Mouse (Mus musculus): ENCODE data around the gene Gm20388. TPM values are rescaled to one million over a fixed set of nuclear protein-coding genes. Genes with fewer than 3 reads are reported as not detected.
A peak's percentile ranks its signal among the peaks of the same experiment; 100 is the strongest.

The Gm20388 gene
- polyA plus RNA-seq, 1 experiment from 2014 or later, result 5.3 TPM

- Histone ChIP-seq H3K4me3 (ENCODE audit: low read depth, low read length) (no peak overlapping the region), H3K4me2 (peak overlapping the region; percentile 3; the same call in 1 of the 2 replicates), H3K27ac (ENCODE audit: low read depth, low read length) (no peak overlapping the region), H3K27me3 (replicated peaks; ENCODE audit: control insufficient read depth, insufficient read depth, low read length) (peaks cover 7% of the 10 kb centered on the region), H3K9me3 (ENCODE audit: control insufficient read depth, low read length) (no peaks in the 10 kb centered on the region), H3K9ac (ENCODE audit: low read depth, low read length) (no peak overlapping the region), H3K4me1 (replicated peaks; ENCODE audit: control insufficient read depth, insufficient read depth, low read length) (peaks cover 90% of the 10 kb centered on the region), H3K36me3 (ENCODE audit: control insufficient read depth, insufficient read depth, low read length) (peaks cover 7% of the 10 kb centered on the region)
- WGBS, result 87% methylated on average over 6 of the region's 6 CpGs
- DNase-seq (ENCODE audit: low spot score) (no peak), ATAC-seq (replicated peaks; ENCODE audit: low FRiP score) (no peak)
Measured at GRCm38 (mm10) chr8:122691018-122691417, 2780.4 kb downstream of the Gm20388 start.

GRCm38 (mm10) chr8:122692152-122692551 lies 2781.5 kb downstream of the Gm20388 start:
- DNase-seq (ENCODE audit: low spot score), result no peak
- H3K27ac ChIP-seq (ENCODE audit: low read depth, low read length), result no peak overlapping the region
- no peaks in the 10 kb centered on the region for H3K9me3 ChIP-seq (ENCODE audit: control insufficient read depth, low read length)
- H3K9ac ChIP-seq (ENCODE audit: low read depth, low read length), result 0 out of 2 replicates have a peak overlapping the region, but pooled peaks have one; percentile 6
- ATAC-seq (replicated peaks; ENCODE audit: low FRiP score), result no peak
- no peak overlapping the region for H3K4me3 ChIP-seq (ENCODE audit: low read depth, low read length)
- H3K36me3 ChIP-seq (ENCODE audit: control insufficient read depth, insufficient read depth, low read length), result peaks cover 7% of the 10 kb centered on the region
- H3K4me2 ChIP-seq, result peak overlapping the region; percentile 6; the same call in 1 of the 2 replicates
- H3K4me1 ChIP-seq (replicated peaks; ENCODE audit: control insufficient read depth, insufficient read depth, low read length), result peaks cover 90% of the 10 kb centered on the region
- 56% methylated on average over 8 of the region's 8 CpGs for WGBS
- peaks cover 4% of the 10 kb centered on the region for H3K27me3 ChIP-seq (replicated peaks; ENCODE audit: control insufficient read depth, insufficient read depth, low read length)

- peak overlapping the region; percentile 83 for H3K9ac ChIP-seq (ENCODE audit: low read depth, low read length)
- WGBS, result 43% methylated on average over 7 of the region's 7 CpGs
- H3K9me3 ChIP-seq (ENCODE audit: control insufficient read depth, low read length), result no peaks in the 10 kb centered on the region
- no peak for DNase-seq (ENCODE audit: low spot score)
- H3K4me1 ChIP-seq (replicated peaks; ENCODE audit: control insufficient read depth, insufficient read depth, low read length), result peaks cover 83% of the 10 kb centered on the region
- peaks cover 5% of the 10 kb centered on the region for H3K36me3 ChIP-seq (ENCODE audit: control insufficient read depth, insufficient read depth, low read length)
- ATAC-seq (replicated peaks; ENCODE audit: low FRiP score), result no peak
- peak overlapping the region; percentile 95 for H3K4me2 ChIP-seq
- peaks cover 4% of the 10 kb centered on the region for H3K27me3 ChIP-seq (replicated peaks; ENCODE audit: control insufficient read depth, insufficient read depth, low read length)
- H3K27ac ChIP-seq (ENCODE audit: low read depth, low read length), result 0 out of 2 replicates have a peak overlapping the region, but pooled peaks have one; percentile 8
- peak overlapping the region; percentile 76 for H3K4me3 ChIP-seq (ENCODE audit: low read depth, low read length)
Measured at GRCm38 (mm10) chr8:122695438-122696042, 2784.9 kb downstream of the Gm20388 start.

GRCm38 (mm10) chr8:122697181-122697581 lies 2786.5 kb downstream of the Gm20388 start:
- Histone ChIP-seq H3K27ac (ENCODE audit: low read depth, low read length) (peak overlapping the region; percentile 83; the same call in 1 of the 2 replicates), H3K4me3 (ENCODE audit: low read depth, low read length) (peak overlapping the region; percentile 76), H3K27me3 (replicated peaks; ENCODE audit: control insufficient read depth, insufficient read depth, low read length) (no peaks in the 10 kb centered on the region; the same call in none of the 2 replicates), H3K4me2 (peak overlapping the region; percentile 95), H3K36me3 (ENCODE audit: control insufficient read depth, insufficient read depth, low read length) (peaks cover 5% of the 10 kb centered on the region), H3K4me1 (replicated peaks; ENCODE audit: control insufficient read depth, insufficient read depth, low read length) (peaks cover 83% of the 10 kb centered on the region), H3K9me3 (ENCODE audit: control insufficient read depth, low read length) (no peaks in the 10 kb centered on the region), H3K9ac (ENCODE audit: low read depth, low read length) (peak overlapping the region; percentile 83)
- DNase-seq (ENCODE audit: low spot score) (no peak), ATAC-seq (replicated peaks; ENCODE audit: low FRiP score) (no peak)
- WGBS, result 54% methylated on average over 3 of the region's 3 CpGs

GRCm38 (mm10) chr8:122697586-122697985 lies 2786.9 kb downstream of the Gm20388 start:
- Histone ChIP-seq H3K4me3 (ENCODE audit: low read depth, low read length) (peak overlapping the region; percentile 76), H3K9ac (ENCODE audit: low read depth, low read length) (peak overlapping the region; percentile 83), H3K4me1 (replicated peaks; ENCODE audit: control insufficient read depth, insufficient read depth, low read length) (peaks cover 83% of the 10 kb centered on the region), H3K9me3 (ENCODE audit: control insufficient read depth, low read length) (no peaks in the 10 kb centered on the region), H3K27ac (ENCODE audit: low read depth, low read length) (peak overlapping the region; percentile 83; the same call in 1 of the 2 replicates), H3K27me3 (replicated peaks; ENCODE audit: control insufficient read depth, insufficient read depth, low read length) (no peaks in the 10 kb centered on the region; the same call in none of the 2 replicates), H3K4me2 (peak overlapping the region; percentile 95), H3K36me3 (ENCODE audit: control insufficient read depth, insufficient read depth, low read length) (peaks cover 5% of the 10 kb centered on the region)
- WGBS, result 36% methylated on average over 6 of the region's 6 CpGs
- no peak for ATAC-seq (replicated peaks; ENCODE audit: low FRiP score)
- DNase-seq (ENCODE audit: low spot score), result no peak

GRCm38 (mm10) chr8:122698254-122698768 lies 2787.7 kb downstream of the Gm20388 start:
- Histone ChIP-seq H3K4me2 (peak overlapping the region; percentile 95), H3K4me3 (ENCODE audit: low read depth, low read length) (peak overlapping the region; percentile 76), H3K27ac (ENCODE audit: low read depth, low read length) (peak overlapping the region; percentile 83), H3K9me3 (ENCODE audit: control insufficient read depth, low read length) (no peaks in the 10 kb centered on the region), H3K36me3 (ENCODE audit: control insufficient read depth, insufficient read depth, low read length) (peaks cover 5% of the 10 kb centered on the region), H3K27me3 (replicated peaks; ENCODE audit: control insufficient read depth, insufficient read depth, low read length) (no peaks in the 10 kb centered on the region; the same call in none of the 2 replicates), H3K4me1 (replicated peaks; ENCODE audit: control insufficient read depth, insufficient read depth, low read length) (peaks cover 80% of the 10 kb centered on the region), H3K9ac (ENCODE audit: low read depth, low read length) (peak overlapping the region; percentile 83)
- no peak for DNase-seq (ENCODE audit: low spot score)
- peak; percentile 45 for ATAC-seq (replicated peaks; ENCODE audit: low FRiP score)
- whole genome bisulfite sequencing, result 19% methylated on average over 5 of the region's 5 CpGs

GRCm38 (mm10) chr8:122699005-122699492 lies 2788.4 kb downstream of the Gm20388 start, which contains the start of gene Cbfa2t3:
Gene Cbfa2t3, minus strand, starts transcription at chr8:122699109.
- 26% methylated on average over 10 of the region's 13 CpGs for WGBS
- Histone ChIP-seq H3K4me3 (ENCODE audit: low read depth, low read length) (peak within 1 kb of the TSS; percentile 76), H3K27me3 (replicated peaks; ENCODE audit: control insufficient read depth, insufficient read depth, low read length) (no peaks in the 10 kb centered on the region; the same call in none of the 2 replicates), H3K9me3 (ENCODE audit: control insufficient read depth, low read length) (no peaks in the 10 kb centered on the region), H3K27ac (ENCODE audit: low read depth, low read length) (peak within 1 kb of the TSS; percentile 83), H3K36me3 (ENCODE audit: control insufficient read depth, insufficient read depth, low read length) (peaks cover 2% of the 10 kb centered on the region; the same call in 1 of the 2 replicates), H3K4me2 (peak within 1 kb of the TSS; percentile 95), H3K9ac (ENCODE audit: low read depth, low read length) (peak within 1 kb of the TSS; percentile 83), H3K4me1 (replicated peaks; ENCODE audit: control insufficient read depth, insufficient read depth, low read length) (peaks cover 72% of the 10 kb centered on the region)
- peak; percentile 83 for DNase-seq (ENCODE audit: low spot score)
- ATAC-seq (replicated peaks; ENCODE audit: low FRiP score), result peak; percentile 85

- peak overlapping the region; percentile 34 for H3K4me3 ChIP-seq (ENCODE audit: low read depth, low read length)
- H3K9ac ChIP-seq (ENCODE audit: low read depth, low read length), result peak overlapping the region; percentile 51
- H3K9me3 ChIP-seq (ENCODE audit: control insufficient read depth, low read length), result no peaks in the 10 kb centered on the region
- 22% methylated on average over 13 of the region's 13 CpGs for WGBS
- H3K4me2 ChIP-seq, result peak overlapping the region; percentile 95
- peaks cover 60% of the 10 kb centered on the region for H3K4me1 ChIP-seq (replicated peaks; ENCODE audit: control insufficient read depth, insufficient read depth, low read length)
- H3K36me3 ChIP-seq (ENCODE audit: control insufficient read depth, insufficient read depth, low read length), result 0 out of 2 replicates have a peak, but pooled peaks cover under 1% of the 10 kb centered on the region
- H3K27me3 ChIP-seq (replicated peaks; ENCODE audit: control insufficient read depth, insufficient read depth, low read length), result no peaks in the 10 kb centered on the region; the same call in 1 of the 2 replicates
- DNase-seq (ENCODE audit: low spot score), result peak; percentile 72
- ATAC-seq (replicated peaks; ENCODE audit: low FRiP score), result peak; percentile 42
- H3K27ac ChIP-seq (ENCODE audit: low read depth, low read length), result peak overlapping the region; percentile 83
Measured at GRCm38 (mm10) chr8:122700628-122701027, 2790.0 kb downstream of the Gm20388 start.
